Mouse (Mus musculus) hindbrain, embryonic 10.5 days (tissue): Measurements from ENCODE around the gene Padi4. TPM values are rescaled to one million over a fixed set of nuclear protein-coding genes. Genes with fewer than 3 reads are reported as not detected.

Experiments
- DNase-seq: peaks from one replicate; pipeline ENCODE4 v3.0.0-alpha.2; 2017; ENCODE audit warnings: low spot score
- H3K27ac ChIP-seq: fragments of 300-500 bp; sonication (generic); 2 replicates; pipeline ENCODE4 v1.5.1; 2016; ENCODE audit warnings: mild to moderate bottlenecking, moderate library complexity
- H3K27me3 ChIP-seq: fragments of 300-500 bp; sonication (generic); 2 replicates; pipeline ENCODE4 v1.6.1; 2016; ENCODE audit warnings: mild to moderate bottlenecking; ENCODE audit not compliant: poor library complexity, insufficient read depth, severe bottlenecking
- H3K36me3 ChIP-seq: fragments of 300-500 bp; sonication (generic); 2 replicates; pipeline ENCODE4 v1.6.1; 2016; ENCODE audit warnings: mild to moderate bottlenecking, moderate library complexity
- H3K4me1 ChIP-seq: fragments of 300-500 bp; sonication (generic); replicated peaks from 2 replicates; pipeline ENCODE4 v1.6.1; 2016; ENCODE audit warnings: mild to moderate bottlenecking
- H3K4me3 ChIP-seq: fragments of 300-500 bp; sonication (generic); 2 replicates; pipeline ENCODE4 v1.5.1; 2016; ENCODE audit warnings: mild to moderate bottlenecking, moderate library complexity
- H3K9me3 ChIP-seq: fragments of 300-500 bp; sonication (generic); 2 replicates; pipeline ENCODE4 v1.6.1; 2016; ENCODE audit warnings: mild to moderate bottlenecking, moderate library complexity
- WGBS: fragments of 180-500 bp; shearing (Covaris S2); methylation state at CpG from one replicate; pipeline ENCODE4 v1.1.7; 2016; 5-methylcytosine and 5-hydroxymethylcytosine counted together
- polyA plus RNA-seq: library from polyadenylated mRNA; unstranded; fragments of >200 nt; fragmentation: Nextera tagmentation; extraction: Ambion mirVana; gene quantifications from 2 replicates; pipeline ENCODE4 v1.2.1, GENCODE M21; 2016

The Padi4 gene
- polyA plus RNA-seq, 1 experiment from 2014 or later = 0.35 TPM

- 91% methylated on average over 9 of the region's 9 CpGs for WGBS
- Histone ChIP-seq H3K27ac (no peak overlapping the region), H3K36me3 (peaks cover 96% of the 10 kb centered on the region)
Measured at GRCm38 (mm10) chr4:140723192-140723591, 50.8 kb downstream of the Padi4 start.

GRCm38 (mm10) chr4:140722710-140723109 lies 51.3 kb downstream of the Padi4 start:
- no peak for DNase-seq
- Histone ChIP-seq H3K27ac (no peak overlapping the region), H3K4me3 (no peak overlapping the region), H3K36me3 (peaks cover 100% of the 10 kb centered on the region), H3K9me3 (no peaks in the 10 kb centered on the region), H3K4me1 (no peaks in the 10 kb centered on the region; the same call in none of the 2 replicates), H3K27me3 (no peaks in the 10 kb centered on the region)
- WGBS = 83% methylated on average over 9 of the region's 9 CpGs

More at GRCm38 (mm10) chr4:140723192-140723591, 50.8 kb downstream of the Padi4 start:
- Histone ChIP-seq H3K4me1 (no peaks in the 10 kb centered on the region; the same call in none of the 2 replicates), H3K9me3 (no peaks in the 10 kb centered on the region), H3K27me3 (no peaks in the 10 kb centered on the region), H3K4me3 (no peak overlapping the region)
- DNase-seq = no peak

- Histone ChIP-seq H3K36me3 (peaks cover 100% of the 10 kb centered on the region), H3K4me3 (no peak overlapping the region), H3K27me3 (no peaks in the 10 kb centered on the region), H3K4me1 (no peaks in the 10 kb centered on the region; the same call in none of the 2 replicates), H3K9me3 (no peaks in the 10 kb centered on the region), H3K27ac (no peak overlapping the region)
- no peak for DNase-seq
- 90% methylated on average over 20 of the region's 20 CpGs for whole genome bisulfite sequencing
Measured at GRCm38 (mm10) chr4:140721968-140722490, 52.0 kb downstream of the Padi4 start.

GRCm38 (mm10) chr4:140720091-140720490 lies 53.9 kb downstream of the Padi4 start:
- H3K27ac ChIP-seq = no peak overlapping the region
- no peak for DNase-seq
- no peaks in the 10 kb centered on the region; the same call in none of the 2 replicates for H3K4me1 ChIP-seq
- no peaks in the 10 kb centered on the region for H3K27me3 ChIP-seq
- no peaks in the 10 kb centered on the region for H3K9me3 ChIP-seq
- no peak overlapping the region for H3K4me3 ChIP-seq
- H3K36me3 ChIP-seq = peaks cover 100% of the 10 kb centered on the region
- 92% methylated on average over 5 of the region's 5 CpGs for WGBS

GRCm38 (mm10) chr4:140718436-140718835 lies 55.6 kb downstream of the Padi4 start:
- Histone ChIP-seq H3K4me1 (peaks cover 13% of the 10 kb centered on the region), H3K36me3 (peaks cover 99% of the 10 kb centered on the region), H3K4me3 (no peak overlapping the region), H3K27ac (no peak overlapping the region), H3K9me3 (no peaks in the 10 kb centered on the region), H3K27me3 (no peaks in the 10 kb centered on the region)
- no peak for DNase-seq
- WGBS = 96% methylated on average over 9 of the region's 9 CpGs

- Histone ChIP-seq H3K9me3 (no peaks in the 10 kb centered on the region), H3K36me3 (peaks cover 99% of the 10 kb centered on the region), H3K4me3 (no peak overlapping the region), H3K27me3 (no peaks in the 10 kb centered on the region), H3K4me1 (peaks cover 27% of the 10 kb centered on the region), H3K27ac (no peak overlapping the region)
- 95% methylated on average over 11 of the region's 11 CpGs for WGBS
- no peak for DNase-seq
Measured at GRCm38 (mm10) chr4:140716994-140717393, 57.0 kb downstream of the Padi4 start.

- DNase-seq = no peak
- WGBS = 89% methylated on average over 5 of the region's 5 CpGs
- Histone ChIP-seq H3K4me1 (peaks cover 38% of the 10 kb centered on the region), H3K9me3 (no peaks in the 10 kb centered on the region), H3K27ac (peak overlapping the region; percentile 69; the same call in 1 of the 2 replicates), H3K4me3 (no peak overlapping the region), H3K36me3 (peaks cover 99% of the 10 kb centered on the region), H3K27me3 (no peaks in the 10 kb centered on the region)
Measured at GRCm38 (mm10) chr4:140714586-140714985, 59.5 kb downstream of the Padi4 start.

- 53% methylated on average over 29 of the region's 29 CpGs for WGBS
- H3K27ac ChIP-seq = peak overlapping the region; percentile 69
- peak; percentile 87 for DNase-seq
Measured at GRCm38 (mm10) chr4:140713480-140714365, 60.3 kb downstream of the Padi4 start.

GRCm38 (mm10) chr4:140711360-140711759 lies 62.7 kb downstream of the Padi4 start:
- no peak for DNase-seq
- Histone ChIP-seq H3K27ac (peak overlapping the region; percentile 3; the same call in 1 of the 2 replicates), H3K4me1 (peaks cover 57% of the 10 kb centered on the region), H3K36me3 (peaks cover 99% of the 10 kb centered on the region), H3K4me3 (no peak overlapping the region), H3K9me3 (no peaks in the 10 kb centered on the region), H3K27me3 (no peaks in the 10 kb centered on the region)
- WGBS = 94% methylated on average over 5 of the region's 5 CpGs

More at GRCm38 (mm10) chr4:140713480-140714365, 60.3 kb downstream of the Padi4 start:
- Histone ChIP-seq H3K27me3 (no peaks in the 10 kb centered on the region), H3K4me3 (no peak overlapping the region), H3K9me3 (no peaks in the 10 kb centered on the region), H3K4me1 (peaks cover 47% of the 10 kb centered on the region), H3K36me3 (peaks cover 99% of the 10 kb centered on the region)

GRCm38 (mm10) chr4:140710781-140711180 lies 63.3 kb downstream of the Padi4 start:
- Histone ChIP-seq H3K27me3 (no peaks in the 10 kb centered on the region), H3K9me3 (no peaks in the 10 kb centered on the region), H3K36me3 (peaks cover 99% of the 10 kb centered on the region), H3K4me3 (no peak overlapping the region), H3K4me1 (peaks cover 63% of the 10 kb centered on the region), H3K27ac (no peak overlapping the region)
- 84% methylated on average over 10 of the region's 10 CpGs for WGBS
- no peak for DNase-seq

- H3K9me3 ChIP-seq = no peaks in the 10 kb centered on the region
- peaks cover 100% of the 10 kb centered on the region for H3K36me3 ChIP-seq
- DNase-seq = no peak
- WGBS = 90% methylated on average over 10 of the region's 10 CpGs
- H3K4me1 ChIP-seq = peaks cover 74% of the 10 kb centered on the region
- H3K27ac ChIP-seq = no peak overlapping the region
- no peak overlapping the region for H3K4me3 ChIP-seq
- H3K27me3 ChIP-seq = no peaks in the 10 kb centered on the region
Measured at GRCm38 (mm10) chr4:140709617-140710016, 64.4 kb downstream of the Padi4 start.

- Histone ChIP-seq H3K27ac (no peak overlapping the region), H3K4me1 (peaks cover 74% of the 10 kb centered on the region), H3K9me3 (no peaks in the 10 kb centered on the region), H3K36me3 (peaks cover 100% of the 10 kb centered on the region), H3K4me3 (no peak overlapping the region), H3K27me3 (no peaks in the 10 kb centered on the region)
- no peak for DNase-seq
- WGBS = 91% methylated on average over 7 of the region's 7 CpGs
Measured at GRCm38 (mm10) chr4:140709111-140709510, 64.9 kb downstream of the Padi4 start.

GRCm38 (mm10) chr4:140708297-140708927 lies 65.6 kb downstream of the Padi4 start:
- Histone ChIP-seq H3K36me3 (peaks cover 99% of the 10 kb centered on the region), H3K27ac (no peak overlapping the region), H3K9me3 (no peaks in the 10 kb centered on the region), H3K27me3 (no peaks in the 10 kb centered on the region), H3K4me3 (no peak overlapping the region), H3K4me1 (peaks cover 74% of the 10 kb centered on the region)
- WGBS = 91% methylated on average over 18 of the region's 18 CpGs
- DNase-seq = no peak
